Mouse (Mus musculus): Measurements from ENCODE around the gene Gad2.
"Not testable (repeated sequence)": the region's sequence is repeated elsewhere in the genome, so short reads cannot be mapped to it uniquely, and the experiment has no call there.

Gad2 gene

GRCm38 (mm10) chr2:22621828-22622731 is at the start of gene Gad2:
TSS of gene Gad2 (plus strand) at chr2:22622205.
- DNase-seq (ENCODE audit: low read depth, low spot score), result peak; percentile 70

GRCm38 (mm10) chr2:22587469-22588169 is 34.4 kb upstream of the Gad2 start:
- peak; percentile 68 for DNase-seq (ENCODE audit: low read depth, low spot score)

- peak; percentile 15 for DNase-seq (ENCODE audit: low read depth, low spot score)
Measured at GRCm38 (mm10) chr2:22588170-22588541, 33.8 kb upstream of the Gad2 start.

GRCm38 (mm10) chr2:22588673-22589381 is 33.2 kb upstream of the Gad2 start:
- DNase-seq (ENCODE audit: low read depth, low spot score), result peak; percentile 58

- not testable (repeated sequence) for DNase-seq (ENCODE audit: low read depth, low spot score)
Measured at GRCm38 (mm10) chr2:22589382-22590205, 32.4 kb upstream of the Gad2 start.

- no peak for DNase-seq (ENCODE audit: low read depth, low spot score)
Measured at GRCm38 (mm10) chr2:22590206-22590490, 31.9 kb upstream of the Gad2 start.

- DNase-seq (ENCODE audit: low read depth, low spot score), result peak; percentile 58
Measured at GRCm38 (mm10) chr2:22617951-22618350, 4.1 kb upstream of the Gad2 start.

- DNase-seq (ENCODE audit: low read depth, low spot score), result no peak
Measured at GRCm38 (mm10) chr2:22619416-22619815, 2.6 kb upstream of the Gad2 start.

GRCm38 (mm10) chr2:22620030-22620429 is 2.0 kb upstream of the Gad2 start:
- DNase-seq (ENCODE audit: low read depth, low spot score), result peak; percentile 85

- peak; percentile 36 for DNase-seq (ENCODE audit: low read depth, low spot score)
Measured at GRCm38 (mm10) chr2:22620534-22620933, 1.5 kb upstream of the Gad2 start.

- peak; percentile 12 for DNase-seq (ENCODE audit: low read depth, low spot score)
Measured at GRCm38 (mm10) chr2:22620978-22621827, 802 bp upstream of the Gad2 start.

GRCm38 (mm10) chr2:22623111-22624070 is 1.4 kb downstream of the Gad2 start:
- peak; percentile 27 for DNase-seq (ENCODE audit: low read depth, low spot score)

GRCm38 (mm10) chr2:22624188-22624975 is 2.4 kb downstream of the Gad2 start:
- DNase-seq (ENCODE audit: low read depth, low spot score), result peak; percentile 18

GRCm38 (mm10) chr2:22625096-22625960 is 3.3 kb downstream of the Gad2 start:
- no peak for DNase-seq (ENCODE audit: low read depth, low spot score)

- no peak for DNase-seq (ENCODE audit: low read depth, low spot score)
Measured at GRCm38 (mm10) chr2:22627147-22627666, 5.2 kb downstream of the Gad2 start.

GRCm38 (mm10) chr2:22627819-22628432 is 5.9 kb downstream of the Gad2 start:
- DNase-seq (ENCODE audit: low read depth, low spot score), result no peak

GRCm38 (mm10) chr2:22634766-22635165 is 12.8 kb downstream of the Gad2 start:
- peak; percentile 44 for DNase-seq (ENCODE audit: low read depth, low spot score)

All from ES-CJ7 (cell line).